Comparison of ENCODE assay signal across 1 mouse cellular context in genomic region chr4:117138295-117139216, GRCm38 (mm10).
TF ChIP-seq lines count a peak whose summit lies in the region.

No protein-coding gene starts in this region.

TF ChIP-seq in CH12.LX, 34 proteins besides CTCF, POLR2A, EP300 and RAD21:
- no peak for TF ChIP-seq CHD1 (IDR thresholded peaks at IDR 0.05; ENCODE audit: low read depth, low read length)
- TF ChIP-seq ZKSCAN1 (IDR thresholded peaks at IDR 0.05; ENCODE audit: borderline replicate concordance, low read depth, low read length) = no peak
- no peak for TF ChIP-seq MYC (IDR thresholded peaks at IDR 0.05; ENCODE audit: low read depth, low read length)
- no peak for TF ChIP-seq UBTF (IDR thresholded peaks at IDR 0.05; ENCODE audit: low read depth, low read length)
- TF ChIP-seq MAX (IDR thresholded peaks at IDR 0.05; ENCODE audit: low read length) = no peak
- TF ChIP-seq GABPA (IDR thresholded peaks at IDR 0.05; ENCODE audit: insufficient replicate concordance, low read depth, low read length) = no peak
- TF ChIP-seq RCOR1 (conservative IDR thresholded peaks at IDR 0.05; ENCODE audit: low read depth, low read length) = no peak
- TF ChIP-seq BHLHE40 (IDR thresholded peaks at IDR 0.05; ENCODE audit: low read depth, low read length) = no peak
- TF ChIP-seq SMC3 (IDR thresholded peaks at IDR 0.05; ENCODE audit: low read depth, low read length) = no peak
- TF ChIP-seq NELFE (IDR thresholded peaks at IDR 0.05; ENCODE audit: low read depth, low read length) = no peak
- TF ChIP-seq ZNF384 (IDR thresholded peaks at IDR 0.05; ENCODE audit: low read depth, low read length) = no peak
TF ChIP-seq in CH12.LX: peak in this region for 0.
